Mouse (Mus musculus) adipocyte (in vitro differentiated cells): ENCODE measurements around the gene Spata2l.
"Not testable (repeated sequence)": the region's sequence is repeated elsewhere in the genome, so short reads cannot be mapped to it uniquely, and the experiment has no call there.

Experiments used
- DNase-seq: peaks from one replicate; pipeline ENCODE4 v3.0.0-alpha.2; 2016; ENCODE audit warnings: low spot score

Spata2l gene

GRCm38 (mm10) chr8:123247748-123248147, 11.7 kb upstream of the Spata2l start:
- no peak for DNase-seq

- no peak for DNase-seq
Observed at GRCm38 (mm10) chr8:123245543-123245942, 9.5 kb upstream of the Spata2l start.

GRCm38 (mm10) chr8:123244382-123244781, 8.3 kb upstream of the Spata2l start:
- DNase-seq, result no peak

- no peak for DNase-seq
Observed at GRCm38 (mm10) chr8:123243053-123243452, 7.0 kb upstream of the Spata2l start.

GRCm38 (mm10) chr8:123242107-123242923, 6.3 kb upstream of the Spata2l start:
- no peak for DNase-seq

- no peak for DNase-seq
Observed at GRCm38 (mm10) chr8:123239398-123239797, 3.4 kb upstream of the Spata2l start.

GRCm38 (mm10) chr8:123234918-123235519, 1.0 kb downstream of the Spata2l start:
- no peak for DNase-seq

- DNase-seq, result no peak
Observed at GRCm38 (mm10) chr8:123233760-123234159, 2.3 kb downstream of the Spata2l start.

GRCm38 (mm10) chr8:123233300-123233699, 2.7 kb downstream of the Spata2l start:
- no peak for DNase-seq

- DNase-seq, result no peak
Observed at GRCm38 (mm10) chr8:123232553-123232952, 3.5 kb downstream of the Spata2l start.

- DNase-seq, result no peak
Observed at GRCm38 (mm10) chr8:123231742-123232141, 4.3 kb downstream of the Spata2l start.

- DNase-seq, result not testable (repeated sequence)
Observed at GRCm38 (mm10) chr8:123230326-123230725, 5.7 kb downstream of the Spata2l start.

- DNase-seq, result no peak
Observed at GRCm38 (mm10) chr8:123228416-123228815, 7.6 kb downstream of the Spata2l start.

GRCm38 (mm10) chr8:123224278-123225266, 11.5 kb downstream of the Spata2l start, which contains the start of gene Cdk10:
Gene Cdk10, plus strand, starts transcription at chr8:123224842.
- DNase-seq, result peak; percentile 93

- DNase-seq, result peak; percentile 92
Observed at GRCm38 (mm10) chr8:123220917-123221316, 15.1 kb downstream of the Spata2l start.

- no peak for DNase-seq
Observed at GRCm38 (mm10) chr8:123215430-123215829, 20.6 kb downstream of the Spata2l start.

- DNase-seq, result no peak
Observed at GRCm38 (mm10) chr8:123213118-123213772, 22.8 kb downstream of the Spata2l start.

GRCm38 (mm10) chr8:123212321-123213117, 23.5 kb downstream of the Spata2l start, which contains the start of the genes Chmp1a and Spata33:
Gene Chmp1a, minus strand, starts transcription at chr8:123212763.
Gene Spata33, plus strand, starts transcription at chr8:123212832.
- peak; percentile 89 for DNase-seq

- no peak for DNase-seq
Observed at GRCm38 (mm10) chr8:123211876-123212275, 24.2 kb downstream of the Spata2l start.

- DNase-seq, result no peak
Observed at GRCm38 (mm10) chr8:123203571-123203970, 32.5 kb downstream of the Spata2l start.

- DNase-seq, result peak; percentile 77
Observed at GRCm38 (mm10) chr8:123202288-123202687, 33.7 kb downstream of the Spata2l start.
